16 mouse cellular contexts compared by ENCODE assay signal in genomic region chr2:50656351-50656750, GRCm38 (mm10).
"Had no signal": no experiment of that assay in that cellular context is flagged by ENCODE, and none has a peak within 500 bp of the region (broad histone marks: within the 10 kb centered on the region; RNA-seq: fewer than 3 reads in every experiment).

No protein-coding gene starts in this region.

- ATAC-seq: hindbrain, postnatal 0 days; intestine, embryonic 16.5 days; liver, embryonic 12.5 days had no signal

- DNase-seq: gastrocnemius, adult 2 months; gastrocnemius, postnatal 10 days; gastrocnemius, postnatal 25 days; heart, adult 18-20 months; heart, postnatal 14 days; heart, postnatal 36 days; kidney, adult 11 months; kidney, adult 2 months; kidney, adult 9 months; kidney, postnatal 14 days; kidney, postnatal 36 days; layer of hippocampus, adult 9-11 months; layer of hippocampus, postnatal 36 days had no signal
